Mouse (Mus musculus): Measurements from ENCODE around the gene Nphp4.

GRCm38 (mm10) chr4:152440882-152441281 lies 35.6 kb upstream of the Nphp4 start:
- TF ChIP-seq CTCF (IDR thresholded peaks at IDR 0.05; ENCODE audit: borderline replicate concordance, insufficient read depth, low read length) (no peak), POLR2A (IDR thresholded peaks at IDR 0.05; ENCODE audit: low read depth, low read length) (no peak)
